Mouse (Mus musculus) kidney, adult 2 months (tissue): ENCODE results near the gene Cbx3.

Experiments used
- CTCF ChIP-seq: fragments of 200-500 bp; conservative IDR thresholded peaks from 2 replicates; pipeline ENCODE4 v1.5.1; 2011; ENCODE audit warnings: low read depth, mild to moderate bottlenecking, control low read depth, low read length, moderate library complexity, mixed read lengths; ENCODE audit not compliant: insufficient read depth, insufficient read length
- POLR2A ChIP-seq: fragments of 200-500 bp; IDR thresholded peaks from one replicate; pipeline ENCODE4 v1.6.1; 2011; ENCODE audit warnings: low read depth, low read length, control low read depth

DNA sequence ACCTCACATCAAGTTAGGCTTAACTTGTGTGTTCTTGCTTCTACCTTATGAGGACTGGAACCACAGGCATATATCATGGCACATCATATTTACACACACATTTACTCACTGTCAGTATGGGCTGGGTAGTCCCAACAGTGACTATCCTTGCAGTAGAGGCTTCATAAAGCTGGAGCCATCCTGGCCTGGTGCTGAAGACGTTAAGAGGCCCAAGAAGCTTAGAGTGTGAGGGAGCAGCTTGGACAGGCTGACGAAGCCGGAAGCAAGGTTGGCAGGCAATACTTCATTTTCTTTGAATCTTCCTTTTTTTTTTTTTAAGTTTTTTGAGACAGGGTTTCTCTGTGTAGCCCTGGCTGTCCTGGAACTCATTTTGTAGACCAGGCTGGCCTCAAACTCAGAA lies 13.7 kb downstream of the Cbx3 start:
- TF ChIP-seq POLR2A (no peak), CTCF (no peak)
